Mouse (Mus musculus): Measurements from ENCODE around the gene Enpp7. TPM values are rescaled to one million over a fixed set of nuclear protein-coding genes. Genes with fewer than 3 reads are reported as not detected.

Gene Enpp7
- total RNA-seq, 4 experiments from 2014 or later, result not detected

DNA sequence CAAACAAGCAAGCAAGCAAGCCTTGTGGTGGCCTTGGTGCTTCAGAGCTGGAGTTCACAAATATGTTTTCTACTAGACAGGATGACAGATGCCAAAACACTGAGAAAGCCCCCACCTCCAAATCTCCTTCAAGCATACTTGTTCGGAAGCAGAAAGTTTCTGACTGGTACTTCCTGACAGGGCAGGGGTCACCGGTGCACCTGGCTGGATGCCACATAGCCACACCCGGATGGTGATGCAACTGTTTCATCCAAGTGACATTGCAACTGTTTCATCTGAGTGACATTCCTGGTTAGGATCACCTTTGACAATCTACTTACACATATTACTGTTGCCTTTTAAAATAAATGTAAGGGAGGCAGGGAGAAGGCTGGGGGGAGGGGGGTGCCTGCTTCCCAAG, 9.2 kb downstream of the Enpp7 start:
- no peak for DNase-seq (ENCODE audit: low spot score in 2 of 2)

DNA sequence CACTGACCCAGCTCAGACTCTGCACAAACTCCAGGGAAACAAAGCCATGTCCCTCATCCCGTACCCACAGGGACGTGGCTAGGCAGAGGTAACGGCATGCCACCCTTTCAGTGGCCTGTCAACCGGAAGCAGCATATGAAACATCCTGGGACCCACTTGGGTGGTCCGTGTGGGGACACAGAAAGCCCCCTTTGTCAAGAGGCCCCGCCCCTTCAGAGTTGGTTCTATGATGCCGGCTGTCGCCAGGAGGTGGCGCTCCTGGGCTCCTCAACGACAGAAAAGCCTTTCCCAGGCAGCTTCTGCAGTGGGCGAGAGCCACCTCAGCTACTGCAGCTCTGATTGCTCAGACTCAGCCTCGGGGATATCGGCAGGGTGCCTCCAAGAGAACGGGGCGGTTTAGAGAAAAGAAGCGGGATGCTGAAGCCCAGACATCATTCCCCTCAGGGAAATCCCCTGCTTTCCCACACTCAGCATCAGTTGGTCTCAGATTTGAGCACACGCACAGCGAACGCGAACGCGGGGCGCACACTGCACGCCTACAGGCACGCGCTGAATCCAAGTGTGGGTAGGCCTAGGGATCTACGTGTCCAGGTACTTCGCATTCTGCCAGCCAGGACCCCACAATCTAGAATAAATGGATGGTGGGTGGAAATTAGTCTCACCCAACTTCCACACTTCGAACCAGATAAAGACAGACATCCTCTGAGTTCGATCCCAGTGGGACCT, 10.7 kb downstream of the Enpp7 start:
- peak; percentile 75 to 85 for DNase-seq (ENCODE audit: low spot score in 2 of 2)

DNA sequence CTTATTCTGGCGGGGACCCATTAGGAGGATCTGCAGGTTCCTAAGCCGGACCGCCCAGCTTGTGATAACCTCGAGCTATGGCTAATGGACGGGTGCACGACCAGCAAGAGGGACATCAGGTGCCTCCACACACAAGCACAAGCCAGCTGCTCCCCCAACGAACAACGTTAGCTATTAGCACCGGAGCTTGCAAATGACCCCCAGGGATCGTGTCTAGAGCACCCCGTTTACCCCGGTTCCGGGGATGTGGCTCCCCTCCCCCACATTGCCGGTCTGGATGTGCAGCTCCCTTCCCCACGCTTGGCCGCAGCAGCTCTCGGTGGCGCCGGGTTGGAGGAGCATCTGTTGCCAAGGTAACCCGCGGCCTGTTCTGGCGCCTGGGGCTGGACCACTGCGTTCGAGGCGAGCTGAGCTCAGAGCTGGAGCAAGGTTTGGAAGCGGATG, 11.4 kb downstream of the Enpp7 start:
- DNase-seq (ENCODE audit: low spot score in 2 of 2), result peak in 1 of 2 experiments; percentile 36

DNA sequence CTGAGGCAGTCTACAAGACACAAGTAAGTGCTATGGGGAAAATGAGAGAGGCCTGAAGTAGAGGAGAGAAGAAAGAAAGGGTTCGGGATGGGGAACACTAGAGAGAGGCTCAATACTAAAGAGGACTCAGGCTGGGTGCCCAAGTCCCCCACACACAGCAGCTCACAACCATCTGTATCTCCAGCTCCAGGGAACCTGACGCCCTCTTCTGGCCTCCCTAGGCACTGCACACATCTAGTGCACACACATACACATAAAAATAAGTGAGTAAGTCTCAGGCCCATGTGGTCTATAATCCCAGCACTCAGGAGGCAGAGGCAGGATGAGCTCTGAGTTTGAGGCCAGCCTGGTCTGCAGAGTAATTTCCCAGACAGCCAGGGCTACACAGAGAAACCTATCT, 12.9 kb downstream of the Enpp7 start:
- DNase-seq (ENCODE audit: low spot score in 2 of 2), result no peak

DNA sequence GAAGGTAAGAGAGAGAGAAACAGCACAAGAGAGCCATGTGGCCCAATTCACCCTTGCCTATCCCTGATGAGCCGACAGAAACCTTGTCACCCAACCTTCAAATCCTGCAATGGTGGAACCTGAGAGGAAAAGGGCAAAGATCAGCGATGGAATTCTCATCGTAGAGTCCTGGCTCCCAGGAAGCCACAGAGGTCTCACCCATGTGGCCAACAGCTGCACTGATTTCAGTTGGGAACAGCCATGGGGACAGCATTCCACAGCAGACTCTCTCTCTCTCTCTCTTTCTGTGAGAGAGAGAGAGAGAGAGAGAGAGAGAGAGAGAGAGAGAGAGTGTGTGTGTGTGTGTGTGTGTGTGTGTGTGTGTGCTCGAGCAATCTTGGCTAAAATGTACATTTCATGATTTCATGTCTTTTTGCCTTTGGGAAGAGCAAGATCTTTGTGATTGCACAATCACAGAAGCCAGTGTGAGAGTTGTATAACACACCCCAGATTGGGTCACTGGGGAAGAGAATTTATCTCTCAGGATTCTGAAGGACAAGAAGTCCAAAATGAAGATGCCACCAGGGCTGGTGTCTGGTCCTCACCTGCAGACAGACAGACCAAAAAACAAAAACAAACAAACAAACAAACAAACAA, 13.6 kb downstream of the Enpp7 start:
- no peak for DNase-seq (ENCODE audit: low spot score in 2 of 2)

DNA sequence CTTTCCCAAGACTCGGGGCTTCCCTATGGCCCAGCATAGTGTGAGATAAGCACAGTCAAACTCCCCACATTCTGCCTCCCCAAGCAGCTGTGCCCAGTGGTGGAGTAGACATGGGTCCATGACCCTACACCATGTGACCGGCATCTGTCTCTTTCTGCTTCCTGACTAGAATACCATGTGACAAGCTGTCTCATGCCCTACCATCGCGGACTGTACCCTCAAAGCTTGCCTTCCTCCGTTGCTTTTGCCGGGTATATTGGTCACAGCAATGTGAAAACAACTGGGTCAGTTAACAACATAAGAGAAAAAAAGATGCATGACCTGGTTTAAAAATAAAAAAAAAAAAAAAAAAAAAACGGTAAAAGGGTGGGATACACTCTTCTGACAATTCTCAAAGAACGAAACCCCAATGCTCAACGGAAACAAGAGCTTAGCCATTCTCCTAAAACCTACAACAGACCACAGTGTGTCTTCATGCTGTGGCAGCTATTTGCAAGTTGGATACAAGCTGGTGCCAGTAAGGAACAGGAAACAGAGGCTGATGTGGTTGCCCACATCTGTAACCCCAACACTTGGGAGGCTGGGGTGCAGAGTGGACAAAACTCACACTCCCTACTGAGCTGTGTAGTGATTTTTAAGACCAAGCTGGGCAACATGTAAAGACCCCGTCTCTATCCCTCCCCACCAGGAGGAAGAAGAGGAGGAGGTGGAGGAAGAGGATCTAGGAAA, 17.7 kb downstream of the Enpp7 start:
- DNase-seq (ENCODE audit: low spot score in 2 of 2), result no peak

DNA sequence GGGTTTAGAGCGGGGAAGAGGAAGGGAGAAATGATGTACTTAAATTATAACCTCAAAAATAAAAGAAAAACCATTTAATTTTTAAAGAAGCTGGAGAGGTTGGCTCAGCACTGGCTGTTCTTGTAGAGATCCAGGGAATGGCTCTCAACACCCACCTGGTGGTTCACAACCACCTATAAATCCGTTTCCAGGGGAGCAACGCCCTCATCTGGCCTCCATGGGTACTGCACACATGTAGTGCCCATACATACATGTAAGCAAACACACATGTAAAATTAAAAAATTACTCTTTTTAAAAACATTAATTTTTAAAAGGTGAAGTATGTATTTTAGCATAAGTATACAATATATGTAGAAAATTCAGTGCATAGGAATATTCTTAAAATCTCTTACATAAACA, 18.5 kb downstream of the Enpp7 start:
- DNase-seq (ENCODE audit: low spot score in 2 of 2), result no peak

DNA sequence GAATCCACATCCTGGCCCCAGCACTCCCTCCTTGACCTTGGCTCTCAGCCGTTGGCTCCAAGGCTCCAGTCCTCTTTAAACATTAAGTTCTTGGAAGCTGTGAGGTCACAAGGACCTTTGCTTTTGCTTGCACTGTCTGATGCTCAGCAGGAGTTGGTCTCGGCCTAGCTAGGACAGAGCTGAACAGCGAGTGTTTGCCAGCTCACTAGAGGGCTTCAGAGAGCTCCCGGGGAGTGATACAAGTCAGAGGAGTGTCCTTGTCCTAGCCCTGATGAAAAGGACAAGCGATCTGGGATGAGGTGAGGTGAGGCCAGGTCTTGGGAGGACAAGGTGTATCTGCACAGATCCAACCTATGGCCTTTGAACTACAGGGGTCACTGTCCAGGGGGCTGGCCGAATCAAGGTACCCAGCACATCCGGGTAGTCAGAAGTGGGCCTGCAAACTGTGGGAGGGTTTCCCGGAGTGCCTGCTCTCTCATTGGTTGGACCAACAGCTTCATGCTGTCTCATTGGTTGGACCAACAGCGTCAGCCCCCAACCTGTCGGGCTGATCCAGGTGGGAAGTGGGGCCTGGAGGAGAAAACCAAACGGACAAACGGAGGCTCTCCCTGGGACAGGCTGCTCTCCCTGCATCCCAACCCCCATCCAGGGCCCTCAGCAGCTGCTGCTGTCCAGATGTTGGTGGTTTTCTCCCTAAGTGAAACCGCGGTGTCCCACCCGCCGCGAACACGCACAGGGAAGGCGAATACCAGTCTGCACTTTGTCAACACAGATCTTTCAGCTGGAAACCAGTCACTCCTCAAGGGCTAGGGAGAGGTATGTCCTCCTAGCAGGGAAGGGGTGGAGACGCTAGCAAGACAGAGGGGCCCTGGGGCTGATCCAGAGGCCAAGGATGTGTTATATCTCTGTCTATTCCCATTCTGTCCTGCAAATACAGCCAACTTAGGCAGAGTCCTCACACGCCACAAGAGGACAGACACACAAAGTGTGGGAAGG, 19.8 kb downstream of the Enpp7 start:
- no peak for DNase-seq (ENCODE audit: low spot score in 2 of 2)

DNA sequence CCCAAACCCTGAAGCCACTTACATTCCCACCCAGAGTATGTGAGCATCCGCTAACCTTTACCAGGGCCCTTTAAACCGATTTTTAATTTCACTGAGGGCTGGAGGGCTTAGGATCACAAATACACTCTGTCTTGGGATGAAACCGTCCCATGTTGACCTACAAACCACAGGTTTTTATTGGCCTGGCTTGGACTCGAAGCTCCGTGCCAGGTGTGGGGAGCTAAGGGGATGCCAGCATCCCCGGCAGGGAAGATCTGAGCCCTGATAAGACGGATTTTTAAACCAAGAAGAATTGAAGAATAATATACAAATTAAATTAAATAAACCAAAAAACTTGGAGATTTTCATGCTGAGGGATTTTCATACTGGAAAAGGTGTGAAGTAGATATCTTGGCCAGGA, 26.5 kb downstream of the Enpp7 start:
- DNase-seq (ENCODE audit: low spot score in 2 of 2), result no peak

DNA sequence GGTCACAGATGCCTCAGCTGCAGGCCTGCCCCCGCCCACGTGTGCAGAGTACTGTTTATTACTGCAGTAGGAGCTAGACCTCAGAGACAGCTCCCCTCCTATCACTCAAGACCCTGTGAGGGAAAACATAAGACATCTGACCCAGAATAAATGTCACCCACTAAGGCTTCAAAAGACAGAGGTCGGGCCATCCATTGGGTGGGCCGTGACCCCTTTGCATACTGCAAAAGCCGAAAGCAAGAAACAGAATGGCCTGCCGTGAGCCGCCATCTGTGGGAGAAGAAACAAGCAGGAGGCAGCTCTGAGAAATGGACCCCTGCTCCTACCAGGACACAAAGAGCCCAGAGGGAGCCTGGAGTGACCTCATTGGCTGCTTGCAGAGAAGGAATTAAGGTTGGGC, 29.5 kb downstream of the Enpp7 start:
- DNase-seq (ENCODE audit: low spot score in 2 of 2), result no peak

DNA sequence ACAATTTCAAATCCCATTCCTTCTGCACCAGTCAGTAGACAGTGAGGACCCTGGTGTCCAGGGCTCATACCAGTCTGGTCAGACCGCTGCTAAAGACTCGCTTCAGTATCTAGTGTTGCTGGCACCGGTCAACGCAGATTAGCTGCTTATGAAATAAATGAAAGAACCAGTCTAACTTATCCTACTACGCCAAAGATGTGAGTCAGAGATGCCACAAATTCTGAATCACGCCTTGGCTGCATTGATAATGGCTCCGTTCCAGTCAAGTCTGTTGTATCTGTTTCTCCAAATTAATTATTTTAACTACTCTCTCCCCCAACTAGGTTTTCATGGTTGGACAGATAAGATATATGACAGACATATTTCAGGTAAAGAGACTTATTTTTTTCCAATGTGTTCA, 33.2 kb downstream of the Enpp7 start:
- DNase-seq (ENCODE audit: low spot score in 2 of 2), result no peak

DNA sequence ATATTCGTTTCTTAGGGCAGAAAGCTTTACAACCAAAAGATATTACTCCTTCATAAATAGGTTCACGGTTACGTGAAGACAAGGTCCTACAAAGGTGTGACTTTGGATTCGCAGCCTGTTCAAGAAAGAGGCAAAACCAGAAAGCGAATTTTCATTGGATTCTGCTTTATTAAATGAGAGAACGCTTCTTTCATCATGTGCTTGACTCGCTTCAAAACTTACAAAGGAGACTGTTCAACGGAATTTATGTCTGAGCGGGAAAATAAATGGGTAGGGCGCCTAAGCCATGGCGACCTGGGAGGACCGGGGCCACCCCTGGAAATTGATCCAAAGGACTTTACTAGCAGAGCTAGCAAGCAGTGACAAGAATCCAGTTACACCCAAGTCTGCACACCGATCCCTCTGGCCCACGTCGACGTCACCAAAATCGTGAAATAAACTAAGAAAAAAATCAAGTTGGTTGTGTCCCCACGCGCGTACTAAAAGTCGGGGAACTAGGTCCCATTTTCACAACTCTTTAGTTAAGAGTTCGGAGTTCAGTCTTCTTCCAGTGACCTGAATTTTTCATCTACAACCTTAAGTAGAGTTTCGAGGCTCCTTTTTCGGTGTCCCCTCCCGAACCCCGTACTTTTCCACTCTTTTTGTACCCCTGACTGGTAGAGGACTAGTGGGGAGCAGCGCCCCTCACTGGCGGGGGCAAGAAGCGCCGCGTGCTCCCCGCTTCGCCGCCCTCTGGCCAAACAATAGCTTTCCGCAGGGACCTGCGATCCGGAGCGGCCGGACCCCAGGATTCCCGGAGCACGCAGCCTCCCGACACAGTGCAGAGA, 34.3 kb downstream of the Enpp7 start:
- DNase-seq (ENCODE audit: low spot score in 2 of 2), result no peak

DNA sequence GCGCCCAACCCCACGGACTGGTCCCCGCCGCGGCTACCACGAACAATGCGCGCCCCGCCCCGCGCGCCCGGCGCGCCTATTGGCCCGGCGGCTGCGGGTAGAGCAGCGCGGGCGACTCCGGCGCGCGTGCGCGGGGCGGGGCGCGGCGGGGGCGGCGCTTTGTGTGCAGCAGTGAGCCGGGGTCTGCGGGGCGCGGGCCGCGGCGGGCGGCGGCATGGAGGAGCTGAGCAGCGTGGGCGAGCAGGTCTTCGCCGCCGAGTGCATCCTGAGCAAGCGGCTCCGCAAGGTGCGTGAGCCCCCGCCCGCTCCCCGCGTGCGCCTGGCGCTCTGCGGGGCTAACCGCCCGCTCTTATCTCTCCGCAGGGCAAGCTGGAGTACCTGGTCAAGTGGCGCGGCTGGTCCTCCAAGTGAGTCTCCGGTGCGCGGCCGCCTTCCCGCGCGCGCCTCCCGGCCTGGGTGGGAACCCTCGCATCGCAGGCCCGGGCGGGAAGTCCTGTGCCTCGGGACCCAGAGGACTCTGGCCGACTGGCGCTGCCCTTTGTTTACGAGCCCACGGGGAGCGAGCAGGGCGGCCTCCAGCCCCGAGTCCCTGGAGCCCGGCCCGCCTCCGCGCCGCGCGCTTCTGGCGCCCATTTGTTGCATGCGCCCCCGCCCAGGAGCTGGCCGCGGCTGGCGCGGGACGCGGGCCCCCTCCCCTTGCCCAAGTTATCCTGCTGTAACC, 35.1 kb downstream of the Enpp7 start, which contains the start of gene Cbx2:
TSS of gene Cbx2 (plus strand) at position 68 of the 721 bp plus-strand sequence.
- DNase-seq (ENCODE audit: low spot score in 2 of 2), result peak; percentile 53 to 80

DNA sequence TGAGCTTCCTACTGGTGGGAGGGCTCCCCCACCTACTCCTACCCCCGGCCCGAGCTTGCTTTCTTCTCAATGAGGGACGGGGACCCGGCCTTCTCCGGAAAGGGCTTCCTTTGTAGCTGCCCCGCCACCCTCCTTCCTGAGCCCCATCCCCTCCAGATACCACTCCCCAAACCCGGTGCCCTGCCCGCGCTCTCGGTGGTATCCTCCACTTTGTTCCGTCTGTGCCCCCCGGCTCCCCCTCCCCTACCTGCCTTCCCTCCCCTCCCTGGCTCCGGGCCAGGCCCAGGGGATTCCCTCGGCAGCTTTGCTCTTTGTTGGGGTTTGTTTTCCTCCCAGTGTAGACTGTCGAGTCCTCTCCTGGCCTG, 35.6 kb downstream of the Enpp7 start:
- DNase-seq (ENCODE audit: low spot score in 2 of 2), result no peak

DNA sequence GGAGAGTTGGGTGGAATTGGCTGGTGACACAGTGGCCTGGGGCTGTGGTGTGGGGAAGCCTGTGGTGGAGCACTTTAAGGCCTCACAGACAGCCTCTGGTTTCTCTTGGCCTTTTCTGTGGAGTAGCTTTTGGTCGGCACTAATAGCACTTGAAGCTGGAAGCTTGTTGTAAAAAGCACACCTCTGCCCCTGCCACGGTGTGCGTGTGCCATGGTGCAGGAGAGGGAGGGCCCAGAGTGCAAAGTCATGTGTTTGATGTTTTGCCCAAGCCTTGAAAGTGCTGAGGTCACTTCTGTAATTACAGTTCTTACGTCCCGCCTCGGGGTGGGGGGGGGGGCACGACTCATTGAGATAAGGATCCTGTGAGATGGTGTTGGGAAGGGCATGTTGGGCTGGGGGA, 36.3 kb downstream of the Enpp7 start:
- no peak for DNase-seq (ENCODE audit: low spot score in 2 of 2)

DNA sequence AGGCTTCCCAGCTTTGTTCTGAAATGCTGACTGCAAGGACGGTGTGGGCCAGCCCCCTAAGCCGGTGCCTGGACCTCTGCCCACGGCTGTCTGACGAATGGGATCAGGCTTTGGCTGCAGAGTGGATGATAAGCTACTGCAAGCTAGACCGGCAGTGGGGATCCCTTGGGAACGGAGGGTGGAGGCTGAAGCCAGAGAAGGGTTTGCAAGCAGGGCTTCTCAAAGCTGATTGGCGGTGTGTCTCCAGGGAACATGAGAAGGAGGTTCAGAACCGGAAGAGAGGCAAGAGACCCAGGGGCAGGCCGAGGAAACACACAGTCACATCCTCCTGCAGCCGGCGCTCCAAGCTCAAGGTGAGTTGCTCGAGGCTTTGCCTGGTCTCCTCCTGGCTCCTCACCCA, 38.2 kb downstream of the Enpp7 start:
- DNase-seq (ENCODE audit: low spot score in 2 of 2), result no peak

DNA sequence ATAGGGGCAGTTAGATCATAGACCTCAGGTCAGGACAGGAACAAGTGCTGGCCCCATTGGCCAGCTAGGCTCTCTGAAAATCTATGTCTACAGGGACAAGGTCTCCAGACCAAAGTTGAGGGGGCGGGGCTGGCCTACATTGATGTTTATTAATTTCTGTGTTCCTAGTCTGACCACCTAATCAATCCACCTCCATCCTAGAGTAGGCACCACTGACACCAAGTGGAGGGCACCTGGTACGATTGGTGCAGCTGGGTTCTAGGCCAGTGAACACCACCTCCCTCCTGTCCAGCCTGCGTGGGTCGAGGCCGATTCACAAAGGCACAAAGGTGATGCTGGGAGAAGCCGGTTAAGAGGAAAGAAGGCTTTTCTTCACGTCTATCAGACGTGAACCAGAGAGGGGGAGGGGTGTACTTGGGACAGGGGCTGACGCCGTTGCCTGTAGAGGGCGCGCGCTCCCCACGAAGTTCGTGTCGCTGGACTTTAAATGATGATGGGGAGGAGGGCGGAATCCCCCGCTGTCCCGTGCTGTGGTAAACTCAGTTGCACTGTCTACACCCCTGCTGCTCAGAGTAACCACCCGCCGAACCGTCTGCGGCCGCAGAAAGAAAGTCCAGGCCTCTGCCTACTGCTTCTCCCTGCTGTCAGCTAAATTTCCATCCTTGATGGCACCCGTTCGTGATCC, 46.0 kb downstream of the Enpp7 start:
- DNase-seq (ENCODE audit: low spot score in 2 of 2), result peak in 1 of 2 experiments; percentile 68

DNA sequence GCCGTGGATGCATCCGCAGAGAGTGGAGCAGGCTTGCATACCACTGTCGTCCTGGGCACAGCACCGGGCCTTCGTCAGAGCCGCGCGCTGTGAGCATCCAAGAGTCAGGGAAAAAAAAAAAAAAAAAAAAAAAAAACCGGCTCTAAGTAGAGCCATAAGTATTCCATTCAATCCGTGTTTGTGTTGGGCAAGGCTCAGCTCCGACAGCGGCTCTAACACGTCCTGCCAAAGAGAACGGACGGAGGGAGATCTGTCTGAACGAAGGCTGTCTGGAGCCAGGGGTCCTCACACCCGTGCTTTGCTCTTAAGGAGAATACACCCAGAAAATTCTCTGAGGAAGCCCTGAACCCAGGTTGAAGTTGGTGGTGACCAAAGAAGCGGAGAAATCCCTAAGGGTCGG, 46.6 kb downstream of the Enpp7 start:
- no peak for DNase-seq (ENCODE audit: low spot score in 2 of 2)

DNA sequence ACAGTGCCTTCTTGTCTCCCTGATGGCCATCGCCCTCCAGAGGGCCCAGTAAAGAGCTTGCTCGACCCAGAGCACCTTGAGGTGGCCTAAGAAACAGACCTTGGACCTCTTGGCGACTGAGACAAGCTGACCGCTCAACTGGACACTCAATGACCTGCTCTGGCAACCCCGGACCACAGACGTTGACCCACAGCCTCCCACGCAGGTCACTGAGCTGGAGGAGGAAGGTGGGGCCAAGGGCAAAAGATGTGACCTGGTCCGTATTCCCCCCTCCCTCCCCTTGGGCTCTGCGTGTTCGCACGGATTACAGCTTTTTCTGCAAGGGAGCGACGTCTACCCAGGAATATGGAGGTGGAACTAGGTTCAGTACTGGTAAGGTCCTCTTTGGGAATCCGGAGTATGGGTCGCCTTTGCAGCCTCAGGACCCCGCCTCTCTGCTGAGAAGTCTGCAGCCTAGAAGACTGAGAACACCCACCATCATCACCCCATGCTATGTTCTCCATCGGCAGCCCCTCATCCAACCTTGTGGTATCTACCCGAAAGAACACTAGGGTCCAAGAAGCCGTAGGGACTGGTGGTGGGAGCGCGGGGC, 47.2 kb downstream of the Enpp7 start:
- DNase-seq (ENCODE audit: low spot score in 2 of 2), result no peak
